Mouse (Mus musculus) cerebellum, adult 18-20 months (tissue): ENCODE data around the gene Mpig6b.

Experiments
- DNase-seq, 2 experiments: peaks; one replicate each; pipeline ENCODE4 v3.0.0; 2021

The Mpig6b gene

GRCm38 (mm10) chr17:35085208-35085865, 19.4 kb upstream of the Mpig6b start, which contains the start of gene Ly6g6f:
Gene Ly6g6f (minus strand): TSS chr17:35085610.
- no peak for DNase-seq

GRCm38 (mm10) chr17:35083929-35084497, 18.0 kb upstream of the Mpig6b start:
- DNase-seq, result no peak

GRCm38 (mm10) chr17:35082841-35083576, 17.0 kb upstream of the Mpig6b start:
- DNase-seq, result peak; percentile 74 to 82

- DNase-seq, result no peak
Measured at GRCm38 (mm10) chr17:35080710-35081109, 14.7 kb upstream of the Mpig6b start.

- DNase-seq, result no peak
Measured at GRCm38 (mm10) chr17:35080248-35080647, 14.3 kb upstream of the Mpig6b start.

- DNase-seq, result no peak
Measured at GRCm38 (mm10) chr17:35079778-35080177, 13.8 kb upstream of the Mpig6b start.

GRCm38 (mm10) chr17:35077786-35078233, 11.8 kb upstream of the Mpig6b start, which contains the start of gene Ly6g6d:
Gene Ly6g6d (minus strand): TSS chr17:35078065.
- DNase-seq, result peak; percentile 65 to 72

- peak in 1 of 2 experiments; percentile 29 for DNase-seq
Measured at GRCm38 (mm10) chr17:35077285-35077684, 11.3 kb upstream of the Mpig6b start.

- no peak for DNase-seq
Measured at GRCm38 (mm10) chr17:35076507-35077176, 10.7 kb upstream of the Mpig6b start, which contains the start of gene Ly6g6e. Gene Ly6g6e (plus strand): TSS chr17:35076902.

GRCm38 (mm10) chr17:35074097-35074496, 8.1 kb upstream of the Mpig6b start:
- peak; percentile 84 to 88 for DNase-seq

- DNase-seq, result peak in 1 of 2 experiments; percentile 42
Measured at GRCm38 (mm10) chr17:35071454-35071853, 5.5 kb upstream of the Mpig6b start.

GRCm38 (mm10) chr17:35070556-35071229, 4.7 kb upstream of the Mpig6b start:
- DNase-seq, result peak; percentile 84 to 95

- peak; percentile 38 to 48 for DNase-seq
Measured at GRCm38 (mm10) chr17:35068213-35068914, 2.4 kb upstream of the Mpig6b start.

GRCm38 (mm10) chr17:35064951-35065947, 735 bp downstream of the Mpig6b start, which contains the start of gene Ly6g6c:
Gene Ly6g6c (plus strand): TSS chr17:35065388.
- peak; percentile 70 to 77 for DNase-seq

GRCm38 (mm10) chr17:35064378-35064877, 1.6 kb downstream of the Mpig6b start:
- DNase-seq, result peak; percentile 67 to 69

- DNase-seq, result peak; percentile 45 to 48
Measured at GRCm38 (mm10) chr17:35063466-35063865, 2.5 kb downstream of the Mpig6b start.

GRCm38 (mm10) chr17:35061299-35061698, 4.7 kb downstream of the Mpig6b start:
- no peak for DNase-seq

- peak in 1 of 2 experiments; percentile 33 for DNase-seq
Measured at GRCm38 (mm10) chr17:35060737-35061297, 5.2 kb downstream of the Mpig6b start.

- no peak for DNase-seq
Measured at GRCm38 (mm10) chr17:35060071-35060470, 5.9 kb downstream of the Mpig6b start.
